Mouse (Mus musculus) frontal cortex, postnatal 36 days (tissue): ENCODE measurements around the gene Snapc4.

Experiments
- DNase-seq, 2 experiments: peaks; one replicate each; pipeline ENCODE4 v3.0.0; 2022; ENCODE audit warnings: low spot score in 2 of 2

Snapc4 gene

GRCm38 (mm10) chr2:26314281-26315071 lies 66.0 kb downstream of the Snapc4 start:
- DNase-seq: no peak

- no peak for DNase-seq
Measured at GRCm38 (mm10) chr2:26313394-26313793, 67.1 kb downstream of the Snapc4 start.

GRCm38 (mm10) chr2:26312812-26313211 lies 67.6 kb downstream of the Snapc4 start:
- DNase-seq: no peak
